Mouse (Mus musculus) megakaryocyte, embryonic 14.5 days (primary cell): ENCODE results near the gene Hist1h1c. TPM values are rescaled to one million over a fixed set of nuclear protein-coding genes. Genes with fewer than 3 reads are reported as not detected.

Experiments used
- H3K27me3 ChIP-seq: replicated peaks from 2 replicates; pipeline ENCODE3; 2012; ENCODE audit warnings: inconsistent platforms
- H3K36me3 ChIP-seq: replicated peaks from 2 replicates; pipeline ENCODE3; 2012; ENCODE audit warnings: low read length, inconsistent platforms, mixed read lengths
- H3K4me1 ChIP-seq: 2 replicates; pipeline ENCODE4 v1.6.1; 2012; ENCODE audit warnings: inconsistent platforms
- H3K4me3 ChIP-seq: replicated peaks from 2 replicates; pipeline ENCODE3; 2012; ENCODE audit warnings: moderate library complexity, mild to moderate bottlenecking, inconsistent platforms
- H3K9me3 ChIP-seq: 2 replicates; pipeline ENCODE4 v1.6.1; 2012; ENCODE audit warnings: inconsistent platforms
- FLI1 ChIP-seq: IDR thresholded peaks from 2 replicates; pipeline ENCODE4 v1.6.1; 2012; ENCODE audit warnings: low read length, inconsistent platforms, mixed read lengths
- GATA1 ChIP-seq: IDR thresholded peaks from 3 replicates; pipeline ENCODE4 v1.6.1; 2012; ENCODE audit warnings: mixed read lengths, low read length, inconsistent platforms, borderline replicate concordance
- polyA plus RNA-seq: library from polyadenylated mRNA; stranded (reverse); fragments of >175 nt; gene quantifications from 2 replicates; pipeline ENCODE4 v1.2.3, GENCODE M21; 2012; ENCODE audit warnings: low replicate concordance; ENCODE audit not compliant: insufficient read depth

Hist1h1c gene
- polyA plus RNA-seq, 1 experiment, result 402 TPM

DNA sequence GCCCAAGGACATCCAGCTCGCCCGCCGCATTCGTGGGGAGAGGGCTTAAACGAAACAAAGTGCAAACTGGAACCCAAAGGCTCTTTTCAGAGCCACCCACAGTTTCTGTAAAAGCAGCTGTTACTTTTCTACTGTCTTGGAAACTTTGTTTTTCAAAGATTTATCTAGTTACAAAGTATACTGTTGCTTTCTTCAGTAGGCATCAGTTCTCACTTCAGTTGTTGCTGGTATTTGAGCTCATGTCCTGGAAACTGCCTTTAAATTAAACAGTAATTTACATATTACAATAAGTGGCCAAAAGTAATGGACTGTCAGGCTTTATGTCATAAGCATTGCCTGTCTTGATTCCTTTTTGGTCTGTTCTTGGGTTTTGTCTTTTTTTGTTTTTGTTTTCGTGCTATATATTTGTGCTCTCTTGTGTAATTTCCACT is 14.1 kb downstream of the Hist1h1c start:
- Histone ChIP-seq H3K4me1 (peaks cover 55% of the 10 kb centered on the region), H3K36me3 (no peaks in the 10 kb centered on the region), H3K9me3 (no peaks in the 10 kb centered on the region), H3K27me3 (no peaks in the 10 kb centered on the region), H3K4me3 (peak overlapping the region; percentile 87)
- TF ChIP-seq GATA1 (no peak), FLI1 (no peak)

DNA sequence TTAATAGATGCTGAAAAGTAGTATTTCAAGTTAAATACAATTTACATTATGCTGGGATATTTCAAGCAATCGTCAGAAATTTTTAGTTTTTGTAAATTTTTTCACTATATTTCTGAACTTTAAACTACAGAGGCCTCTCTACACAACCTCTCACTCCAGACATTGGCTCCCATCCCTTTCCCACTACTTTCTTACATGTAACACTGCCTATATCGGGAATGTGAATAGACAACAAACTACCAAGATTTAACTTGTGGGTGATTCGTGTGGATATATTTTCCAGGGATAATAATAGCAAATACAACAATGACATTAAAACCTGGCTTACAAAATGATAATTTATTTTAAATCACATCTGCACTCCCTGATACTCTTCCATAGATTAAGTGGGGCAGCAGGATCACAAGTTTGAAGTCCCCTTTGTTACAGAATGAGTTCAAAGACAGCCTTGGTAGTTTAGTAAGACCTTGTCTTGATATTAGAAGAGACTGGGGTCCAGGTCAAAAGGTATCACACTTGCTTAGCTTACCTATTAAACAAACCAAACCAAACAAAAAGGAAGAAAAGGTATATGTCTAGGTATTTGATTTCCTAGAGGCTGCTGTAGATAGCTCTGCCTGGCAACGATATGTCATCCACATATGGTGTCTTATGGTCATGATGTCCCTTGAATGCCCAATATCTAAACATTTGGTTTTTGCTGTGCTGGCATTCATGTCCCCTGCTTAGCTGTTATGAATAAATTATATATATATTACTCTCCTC is 14.9 kb downstream of the Hist1h1c start:
- Histone ChIP-seq H3K9me3 (no peaks in the 10 kb centered on the region), H3K4me1 (peaks cover 54% of the 10 kb centered on the region), H3K27me3 (no peaks in the 10 kb centered on the region), H3K4me3 (no peak overlapping the region), H3K36me3 (no peaks in the 10 kb centered on the region)
- no peak for TF ChIP-seq GATA1

DNA sequence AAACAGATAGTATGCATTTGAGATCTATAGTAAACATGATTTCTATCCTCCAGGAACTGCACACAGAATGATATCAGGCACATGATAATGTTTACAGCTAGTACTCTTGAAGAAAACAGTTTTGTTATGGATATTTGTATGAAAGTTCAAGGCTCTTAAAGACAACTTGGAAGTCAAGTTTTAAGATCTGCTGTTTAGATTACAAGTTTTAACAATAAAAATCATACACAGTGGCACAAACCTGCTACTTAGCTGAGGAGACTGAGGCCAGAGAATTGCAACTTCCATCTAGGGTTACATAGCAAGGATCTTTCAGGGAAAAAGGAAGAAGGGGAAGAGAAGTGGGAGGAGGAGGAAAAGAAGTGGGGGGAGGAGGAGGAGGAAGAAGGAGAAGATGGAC is 16.4 kb downstream of the Hist1h1c start:
- peaks cover 50% of the 10 kb centered on the region for H3K4me1 ChIP-seq
- no peak for TF ChIP-seq GATA1
- no peak for TF ChIP-seq FLI1
- no peaks in the 10 kb centered on the region for H3K36me3 ChIP-seq
- no peaks in the 10 kb centered on the region for H3K27me3 ChIP-seq
- H3K9me3 ChIP-seq, result no peaks in the 10 kb centered on the region
- no peak overlapping the region for H3K4me3 ChIP-seq

DNA sequence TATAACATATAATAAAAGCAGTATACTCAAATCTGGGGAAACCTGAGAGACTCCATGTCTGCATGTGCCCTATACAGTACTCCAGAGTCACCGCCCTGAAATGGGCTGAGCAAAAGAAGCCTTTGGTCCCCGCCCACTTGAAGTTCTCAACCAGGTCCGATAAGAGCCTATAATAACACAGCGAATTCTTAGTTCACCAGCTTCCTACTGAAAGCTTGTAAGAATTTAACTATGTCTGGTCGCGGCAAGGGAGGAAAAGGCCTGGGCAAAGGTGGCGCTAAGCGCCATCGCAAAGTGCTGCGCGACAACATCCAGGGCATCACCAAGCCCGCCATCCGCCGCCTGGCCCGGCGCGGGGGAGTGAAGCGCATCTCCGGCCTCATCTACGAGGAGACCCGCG is 18.2 kb downstream of the Hist1h1c start, which contains the start of gene Hist1h4b:
Hist1h4b (plus strand) TSS at position 224 of the 400 bp plus-strand sequence.
- Histone ChIP-seq H3K4me3 (peak within 1 kb of the TSS; percentile 85), H3K4me1 (peaks cover 58% of the 10 kb centered on the region), H3K9me3 (no peaks in the 10 kb centered on the region), H3K27me3 (no peaks in the 10 kb centered on the region), H3K36me3 (no peaks in the 10 kb centered on the region)
- TF ChIP-seq FLI1, result no peak
- TF ChIP-seq GATA1, result no peak

DNA sequence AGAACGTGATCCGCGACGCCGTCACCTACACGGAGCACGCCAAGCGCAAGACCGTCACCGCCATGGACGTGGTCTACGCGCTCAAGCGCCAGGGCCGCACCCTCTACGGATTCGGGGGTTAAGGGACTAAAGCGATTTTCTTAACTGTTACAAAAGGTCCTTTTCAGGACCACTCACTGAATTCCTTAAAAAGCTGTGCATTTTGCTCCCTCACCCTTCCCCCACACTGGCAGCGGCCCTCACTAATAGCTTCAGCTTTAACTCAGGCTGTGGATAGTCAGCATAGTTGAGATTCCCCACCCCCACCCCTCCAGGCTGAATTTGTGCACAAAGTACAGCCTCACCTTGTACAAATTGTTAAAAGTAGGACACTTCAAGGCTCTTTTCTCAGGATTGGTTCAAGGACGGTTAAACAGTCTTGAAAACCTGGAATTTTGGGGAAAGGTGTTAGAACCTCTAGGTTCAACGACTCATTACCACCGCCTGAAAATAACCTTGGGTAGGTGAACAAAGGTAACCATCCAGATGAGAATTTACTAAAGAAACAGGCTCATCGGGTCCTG is 18.7 kb downstream of the Hist1h1c start:
- TF ChIP-seq GATA1 (no peak), FLI1 (no peak)
- peak overlapping the region; percentile 85 for H3K4me3 ChIP-seq

DNA sequence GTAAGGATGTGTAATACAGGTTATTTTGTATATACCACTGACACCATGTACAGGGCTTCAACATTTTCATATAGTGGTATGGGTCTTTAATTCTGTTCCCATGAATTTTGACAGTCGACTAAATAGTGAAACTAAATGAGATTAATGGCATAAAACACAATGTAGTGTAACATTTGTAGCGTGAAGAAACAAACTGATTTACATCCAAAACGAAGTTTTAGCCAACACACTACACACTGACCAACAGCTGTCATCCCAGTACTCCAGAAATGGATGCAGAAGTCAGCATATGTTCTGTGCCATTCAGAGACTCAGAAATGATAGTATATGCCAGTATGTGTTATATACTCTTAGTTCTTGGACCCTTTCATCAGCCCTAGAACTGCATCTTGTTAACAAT is 19.3 kb downstream of the Hist1h1c start:
- Histone ChIP-seq H3K9me3 (no peaks in the 10 kb centered on the region), H3K27me3 (no peaks in the 10 kb centered on the region), H3K4me3 (peak overlapping the region; percentile 85), H3K4me1 (peaks cover 59% of the 10 kb centered on the region), H3K36me3 (no peaks in the 10 kb centered on the region)
- TF ChIP-seq GATA1 (no peak), FLI1 (no peak)

More for the DNA sequence above, 18.7 kb downstream of the Hist1h1c start:
- Histone ChIP-seq H3K27me3 (no peaks in the 10 kb centered on the region), H3K36me3 (no peaks in the 10 kb centered on the region), H3K9me3 (no peaks in the 10 kb centered on the region), H3K4me1 (peaks cover 56% of the 10 kb centered on the region)

DNA sequence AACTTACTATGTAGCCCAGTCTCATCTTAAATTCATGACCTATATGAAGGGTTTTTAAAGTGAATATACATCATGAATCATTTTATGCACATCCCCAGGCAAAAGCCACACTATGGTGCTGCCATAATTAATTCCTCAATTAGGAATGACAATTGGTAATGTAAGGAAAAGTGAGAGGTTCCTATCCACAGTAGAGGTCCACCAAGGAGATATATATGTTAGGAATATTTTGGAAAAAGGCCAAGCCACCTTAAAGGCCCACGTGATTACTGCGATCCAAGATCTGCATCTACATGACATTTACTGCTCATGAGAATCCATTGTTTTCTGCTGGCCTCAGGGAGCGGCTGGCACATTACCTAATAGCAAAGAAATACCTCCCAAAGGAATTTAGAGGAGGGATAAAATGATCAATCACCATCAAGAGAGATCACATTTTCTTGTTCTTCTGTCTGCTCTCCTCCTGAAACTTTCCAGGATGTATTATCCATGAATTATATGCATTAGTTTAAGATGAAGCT is 20.7 kb downstream of the Hist1h1c start:
- H3K36me3 ChIP-seq, result no peaks in the 10 kb centered on the region
- no peak overlapping the region for H3K4me3 ChIP-seq
- no peaks in the 10 kb centered on the region for H3K27me3 ChIP-seq
- no peak for TF ChIP-seq FLI1
- TF ChIP-seq GATA1, result no peak
- H3K9me3 ChIP-seq, result no peaks in the 10 kb centered on the region
- peaks cover 64% of the 10 kb centered on the region for H3K4me1 ChIP-seq

DNA sequence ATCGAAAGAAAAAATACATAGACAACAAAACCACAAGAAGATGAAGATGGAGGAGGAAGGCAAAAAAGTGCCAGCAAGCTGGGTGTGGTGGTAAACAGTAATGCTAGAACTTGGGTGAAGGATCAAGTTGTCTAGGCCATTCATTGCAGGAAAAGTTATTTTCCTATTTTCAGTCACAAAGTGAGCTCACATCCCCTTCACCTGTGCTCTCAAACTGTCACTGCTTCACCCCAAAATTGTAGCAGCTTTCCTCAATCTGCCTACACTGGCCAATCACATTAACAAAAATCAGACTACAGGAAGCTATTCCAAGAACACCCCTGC is 21.3 kb downstream of the Hist1h1c start:
- H3K27me3 ChIP-seq, result no peaks in the 10 kb centered on the region
- no peaks in the 10 kb centered on the region for H3K36me3 ChIP-seq

DNA sequence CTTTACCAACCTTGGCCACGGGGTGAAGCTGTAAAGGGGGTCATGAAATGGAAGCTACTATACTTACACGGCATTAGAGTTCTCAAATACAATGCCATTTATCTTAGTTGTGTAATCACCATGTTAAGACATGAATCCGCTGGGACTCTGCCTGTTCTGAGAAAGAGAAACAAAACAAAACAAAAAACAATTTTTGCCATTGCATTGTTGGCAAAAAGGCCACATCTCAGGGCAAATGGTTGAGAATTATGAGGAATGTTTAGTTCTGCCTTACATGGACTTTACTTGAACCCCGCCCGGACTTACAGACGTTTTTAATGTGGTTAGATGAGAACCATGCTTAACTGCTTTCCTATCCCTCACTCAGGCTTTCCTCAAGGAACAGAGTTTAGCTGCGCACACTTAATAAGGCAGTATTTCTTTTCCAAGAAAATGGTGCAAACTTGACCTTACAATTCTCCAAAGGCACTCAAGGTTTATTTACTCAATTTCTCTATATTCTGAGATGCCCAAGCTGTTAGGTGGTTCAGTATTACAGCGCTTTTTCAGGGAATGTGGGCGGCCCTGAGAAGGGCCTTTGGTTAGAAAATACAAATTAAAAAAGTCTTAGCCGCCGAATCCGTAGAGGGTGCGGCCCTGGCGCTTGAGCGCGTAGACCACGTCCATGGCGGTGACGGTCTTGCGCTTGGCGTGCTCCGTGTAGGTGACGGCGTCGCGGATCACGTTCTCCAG is 21.8 kb downstream of the Hist1h1c start:
- Histone ChIP-seq H3K4me3 (peak overlapping the region; percentile 86), H3K9me3 (no peaks in the 10 kb centered on the region), H3K36me3 (no peaks in the 10 kb centered on the region), H3K4me1 (peaks cover 68% of the 10 kb centered on the region), H3K27me3 (no peaks in the 10 kb centered on the region)
- TF ChIP-seq GATA1 (no peak), FLI1 (no peak)

More for the DNA sequence above, 21.3 kb downstream of the Hist1h1c start:
- H3K4me3 ChIP-seq, result peak overlapping the region; percentile 86
- H3K9me3 ChIP-seq, result no peaks in the 10 kb centered on the region
- no peak for TF ChIP-seq GATA1
- TF ChIP-seq FLI1, result no peak
- peaks cover 69% of the 10 kb centered on the region for H3K4me1 ChIP-seq

DNA sequence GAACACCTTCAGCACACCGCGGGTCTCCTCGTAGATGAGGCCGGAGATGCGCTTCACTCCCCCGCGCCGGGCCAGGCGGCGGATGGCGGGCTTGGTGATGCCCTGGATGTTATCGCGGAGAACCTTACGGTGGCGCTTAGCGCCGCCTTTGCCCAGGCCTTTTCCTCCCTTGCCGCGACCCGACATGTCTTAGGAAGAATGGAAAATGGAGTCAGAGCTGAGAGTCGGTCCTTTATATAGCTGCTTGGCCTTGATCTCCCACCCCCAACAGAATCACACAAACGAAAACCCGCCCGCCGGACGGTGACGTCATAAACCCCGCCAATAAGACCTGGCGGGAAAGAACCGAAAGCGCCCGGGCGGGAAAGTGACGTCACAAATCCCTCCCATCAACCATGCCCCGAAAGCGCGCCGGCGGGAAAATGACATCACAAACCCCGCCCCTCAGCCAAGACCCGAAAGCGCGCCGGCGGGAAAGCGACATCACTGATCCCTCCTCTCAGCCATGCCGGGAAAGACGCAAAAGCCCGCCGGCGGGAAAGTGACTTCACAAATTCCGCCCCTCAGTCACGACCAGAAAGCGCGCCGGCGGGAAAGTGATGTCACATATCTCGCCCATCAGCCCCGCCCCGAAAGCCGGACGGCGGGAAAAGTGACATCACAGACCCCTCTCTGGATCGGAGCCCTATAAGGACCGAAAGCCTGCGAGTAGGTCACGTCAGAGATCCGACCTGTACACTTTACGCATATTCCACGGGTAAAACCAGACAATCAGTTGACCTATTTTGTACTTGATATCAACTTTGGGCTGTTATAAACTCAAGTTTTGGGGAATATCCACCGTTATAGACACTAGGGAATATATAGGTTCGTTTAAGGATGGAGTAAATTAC is 22.6 kb downstream of the Hist1h1c start, which contains the start of gene Hist1h4a:
Hist1h4a (minus strand) TSS at position 259 of the 893 bp plus-strand sequence.
- Histone ChIP-seq H3K4me3 (peak within 1 kb of the TSS; percentile 92), H3K36me3 (no peaks in the 10 kb centered on the region), H3K4me1 (peaks cover 62% of the 10 kb centered on the region), H3K27me3 (no peaks in the 10 kb centered on the region), H3K9me3 (no peaks in the 10 kb centered on the region)
- no peak for TF ChIP-seq GATA1
- peak; percentile 67; the same call in 1 of the 2 replicates for TF ChIP-seq FLI1
